Mouse (Mus musculus): ENCODE measurements around the gene Cys1.

DNA sequence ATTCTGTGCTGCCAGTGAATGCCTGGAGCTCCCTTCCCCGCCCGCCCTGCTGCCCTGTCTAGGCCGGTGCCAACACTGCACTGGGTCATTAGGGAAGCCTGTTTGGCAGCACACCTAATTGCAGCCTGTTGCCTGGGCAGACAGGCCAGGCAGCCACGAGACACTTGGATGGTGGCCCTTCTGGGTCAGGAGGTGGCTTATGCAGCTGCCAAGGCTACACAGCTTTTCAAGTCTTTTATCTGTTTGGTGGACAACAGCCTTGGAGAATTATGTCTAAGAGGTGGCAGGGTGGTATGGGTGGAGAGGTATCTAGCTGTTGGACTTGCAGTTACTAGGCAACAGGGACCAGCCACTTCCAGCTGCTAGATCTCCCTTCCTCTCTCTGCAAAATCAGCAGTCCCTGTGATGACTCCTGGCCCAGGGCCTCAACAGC, 39.2 kb downstream of the Cys1 start:
- no peak for TF ChIP-seq POLR2A (IDR thresholded peaks at IDR 0.05; ENCODE audit: borderline replicate concordance, insufficient read depth, low read length)
- no peak for TF ChIP-seq CTCF (IDR thresholded peaks at IDR 0.05; ENCODE audit: borderline replicate concordance, insufficient read depth, low read depth, low read length)
